Mouse (Mus musculus) spleen, embryonic (tissue): ENCODE data around the gene Gm14525.
"Not testable (repeated sequence)": the region's sequence is repeated elsewhere in the genome, so short reads cannot be mapped to it uniquely, and the experiment has no call there.

Experiments
- CTCF ChIA-PET: fragments of 350-600 bp; sonication (Branson Sonifier 250); formaldehyde crosslinking; loops from one replicate; lab custom pipeline; 2022; lab: Charles Lee

The Gm14525 gene

GRCm38 (mm10) chrX:26702538-26702937 is at the start of gene Gm14525:
Gene Gm14525, minus strand, starts transcription at chrX:26702638.
- CTCF ChIA-PET, result not testable (repeated sequence)
